In genomic region chr12:50545610-50545919, GRCm38 (mm10) we compare ENCODE assay signal across 10 mouse cellular contexts.
DNase-seq lines count a peak whose midpoint lies in the region; ATAC-seq lines count a peak whose summit lies in the region.
"Had no signal": no experiment of that assay in that cellular context is flagged by ENCODE, and none has a peak within 500 bp of the region (broad histone marks: within the 10 kb centered on the region; RNA-seq: fewer than 3 reads in every experiment).

No protein-coding gene starts in this region.

- peak overlapping the region; percentile 60 for H3K27ac ChIP-seq in heart, embryonic 13.5 days (replicated peaks)

- no peak overlapping the region for H3K4me3 ChIP-seq in heart, embryonic 13.5 days

- DNase-seq in kidney, adult 18-20 months, result peak; percentile 8
- DNase-seq in kidney, adult 11 months, result no peak
- peak; percentile 9 for DNase-seq in ovary, postnatal 36 days (ENCODE audit: low spot score)
- no peak for DNase-seq in ovary, postnatal 10 days (ENCODE audit: low spot score)
- DNase-seq in cerebellum, adult 18-20 months, result no peak
- DNase-seq in embryo, embryonic 11 days, result no peak
- DNase-seq in cerebellum, adult 9-11 months, result no peak
- DNase-seq: cerebellum, adult 2 months had no signal

- H3K36me3 ChIP-seq in heart, embryonic 13.5 days, result no peaks in the 10 kb centered on the region

- WGBS in heart, embryonic 13.5 days, result 55% methylated on average over 5 of the region's 5 CpGs

- ATAC-seq in heart, embryonic 13.5 days (ENCODE audit: extremely low read depth, insufficient number of reproducible peaks, low FRiP score, low TSS enrichment), result no peak

- H3K4me2 ChIP-seq in heart, embryonic 13.5 days, result no peak overlapping the region
- H3K4me2 ChIP-seq: liver, embryonic 11.5 days had no signal

- no peaks in the 10 kb centered on the region for H3K27me3 ChIP-seq in heart, embryonic 13.5 days (replicated peaks)

- H3K9me3 ChIP-seq in heart, embryonic 13.5 days, result no peaks in the 10 kb centered on the region

- H3K4me1 ChIP-seq in heart, embryonic 13.5 days, result peaks cover 39% of the 10 kb centered on the region

- no peak overlapping the region for H3K9ac ChIP-seq in heart, embryonic 13.5 days

Comparison
In these comparisons a context has a peak if more than half of its experiments do, and no peak if none do; other contexts are left out.
1. DNase-seq: peak in kidney, adult 18-20 months (single experiment) and ovary, postnatal 36 days (single experiment); none in kidney, adult 11 months (single experiment), ovary, postnatal 10 days (single experiment), cerebellum, adult 18-20 months (0 of 2), embryo, embryonic 11 days (single experiment) and cerebellum, adult 9-11 months (single experiment).